Mouse (Mus musculus): ENCODE results near the gene Adgrb3.

GRCm38 (mm10) chr1:25474469-25474868 is 355.0 kb downstream of the Adgrb3 start:
- TF ChIP-seq POLR2A (IDR thresholded peaks at IDR 0.05; ENCODE audit: extremely low read depth, insufficient read depth, low read length) (no peak), CTCF (IDR thresholded peaks at IDR 0.05; ENCODE audit: low read depth, low read length) (no peak)
